Mouse (Mus musculus) forebrain, postnatal 0 days (tissue): ENCODE measurements at regions not wholly inside any gene's neighbourhood (a gene's known extent, or its start where the extent isn't known, plus 50 kb on each side); places are given as distances from the start of the nearest gene placed in this dataset.

Experiments
- ATAC-seq: fragments of 200-750 bp; cut with Nextera tagmentation; 2 replicates; pipeline ENCODE4 v1.8.0; 2017; ENCODE audit warnings: mild to moderate bottlenecking, moderate library complexity
- DNase-seq: peaks from one replicate; pipeline ENCODE4 v3.0.0-alpha.2; 2015
- H3K27ac ChIP-seq: fragments of 300-500 bp; sonication (generic); 2 replicates; pipeline ENCODE4 v1.5.1; 2014; ENCODE audit warnings: low read depth, mild to moderate bottlenecking, antibody characterized with exemption, low read length, moderate library complexity, mixed read lengths
- H3K27me3 ChIP-seq: fragments of 300-500 bp; sonication (generic); 2 replicates; pipeline ENCODE4 v1.6.1; 2014; ENCODE audit warnings: mild to moderate bottlenecking, low read length, mixed read lengths; ENCODE audit not compliant: insufficient read depth
- H3K36me3 ChIP-seq: fragments of 300-500 bp; sonication (generic); 2 replicates; pipeline ENCODE4 v1.6.1; 2014; ENCODE audit warnings: mild to moderate bottlenecking, moderate library complexity; ENCODE audit not compliant: insufficient read depth
- H3K4me1 ChIP-seq: fragments of 300-500 bp; sonication (generic); 2 replicates; pipeline ENCODE4 v1.6.1; 2014; ENCODE audit warnings: antibody characterized with exemption; ENCODE audit not compliant: insufficient read depth
- H3K4me2 ChIP-seq: fragments of 300-500 bp; sonication (generic); 2 replicates; pipeline ENCODE4 v1.6.1; 2014; ENCODE audit warnings: low read depth, mild to moderate bottlenecking, moderate library complexity
- H3K4me3 ChIP-seq: fragments of 300-500 bp; sonication (generic); 2 replicates; pipeline ENCODE4 v1.5.1; 2014; ENCODE audit warnings: low read depth, low read length, mixed read lengths
- H3K9ac ChIP-seq: fragments of 300-500 bp; sonication (generic); 2 replicates; pipeline ENCODE4 v1.6.1; 2014; ENCODE audit warnings: mild to moderate bottlenecking
- H3K9me3 ChIP-seq: fragments of 300-500 bp; sonication (generic); 2 replicates; pipeline ENCODE4 v1.6.1; 2016; ENCODE audit warnings: low read length
- CTCF ChIP-seq: sonication (generic); IDR thresholded peaks from 2 replicates; pipeline ENCODE4 v1.5.1; 2016; ENCODE audit warnings: antibody characterized with exemption, control low read depth, low read depth
- WGBS: fragments of 180-500 bp; shearing (Covaris S2); extraction: QIAGEN DNeasy Blood & Tissue Kit; methylation state at CpG from one replicate; pipeline ENCODE4 v1.1.7; 2014; 5-methylcytosine and 5-hydroxymethylcytosine counted together

GRCm38 (mm10) chr5:120332030-120332429, 99.5 kb upstream of the Lhx5 start:
- Histone ChIP-seq H3K36me3 (no peaks in the 10 kb centered on the region), H3K4me2 (no peak overlapping the region), H3K9ac (no peak overlapping the region), H3K4me3 (no peak overlapping the region), H3K9me3 (no peaks in the 10 kb centered on the region), H3K27ac (no peak overlapping the region), H3K27me3 (peaks cover 5% of the 10 kb centered on the region; the same call in 1 of the 2 replicates), H3K4me1 (no peaks in the 10 kb centered on the region)
- DNase-seq (no peak), ATAC-seq (no peak)
- WGBS = 48% methylated on average over 14 of the region's 14 CpGs
- no peak for TF ChIP-seq CTCF

- H3K9ac ChIP-seq = no peak overlapping the region
- H3K27ac ChIP-seq = no peak overlapping the region
- no peaks in the 10 kb centered on the region for H3K4me1 ChIP-seq
- H3K9me3 ChIP-seq = no peaks in the 10 kb centered on the region
- H3K4me3 ChIP-seq = no peak overlapping the region
- WGBS = 80% methylated on average over 2 of the region's 2 CpGs
- ATAC-seq (no peak), DNase-seq (no peak)
- H3K27me3 ChIP-seq = 0 out of 2 replicates have a peak, but pooled peaks cover 5% of the 10 kb centered on the region
- no peak for TF ChIP-seq CTCF
- no peaks in the 10 kb centered on the region for H3K36me3 ChIP-seq
- H3K4me2 ChIP-seq = no peak overlapping the region
These were observed 92.3 kb upstream of the Lhx5 start for GRCm38 (mm10) chr5:120339162-120339561.

DNA sequence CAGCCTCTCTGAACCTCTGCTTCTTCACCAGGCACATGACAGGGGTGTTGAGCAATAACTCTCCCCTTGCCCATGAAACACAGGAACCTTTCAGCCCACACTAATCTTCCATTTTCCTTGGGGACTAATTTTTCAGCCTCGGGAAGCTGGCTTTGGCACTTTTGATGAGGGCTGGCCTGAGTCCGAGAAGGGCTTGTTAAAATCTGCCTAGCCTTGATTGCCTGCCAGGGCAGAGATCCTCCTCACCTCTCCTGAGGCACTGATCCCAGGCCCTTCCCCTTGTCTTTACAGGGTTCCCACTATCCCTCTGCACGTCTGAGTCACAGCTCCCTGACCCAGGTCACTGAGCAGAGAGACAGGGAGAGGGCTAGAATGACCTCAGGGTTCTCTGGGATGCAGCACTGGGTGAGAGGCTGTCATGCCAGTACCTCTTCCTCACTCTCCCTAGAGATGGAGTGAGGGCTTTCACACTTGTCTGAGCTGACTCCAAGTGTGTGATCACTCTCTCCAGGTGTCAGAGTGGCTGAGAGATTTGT, 90.7 kb upstream of the Lhx5 start:
- H3K4me1 ChIP-seq = no peaks in the 10 kb centered on the region
- H3K9ac ChIP-seq = no peak overlapping the region
- H3K9me3 ChIP-seq = no peaks in the 10 kb centered on the region
- H3K27ac ChIP-seq = no peak overlapping the region
- no peaks in the 10 kb centered on the region for H3K36me3 ChIP-seq
- WGBS = 45% methylated on average over 3 of the region's 3 CpGs
- no peak overlapping the region for H3K4me3 ChIP-seq
- no peak overlapping the region for H3K4me2 ChIP-seq
- ATAC-seq (no peak), DNase-seq (no peak)
- H3K27me3 ChIP-seq = 0 out of 2 replicates have a peak, but pooled peaks cover 2% of the 10 kb centered on the region
- no peak for TF ChIP-seq CTCF

- no peak overlapping the region for H3K4me2 ChIP-seq
- no peaks in the 10 kb centered on the region for H3K36me3 ChIP-seq
- TF ChIP-seq CTCF = no peak
- H3K9me3 ChIP-seq = no peaks in the 10 kb centered on the region
- no peak for DNase-seq
- H3K9ac ChIP-seq = no peak overlapping the region
- no peak overlapping the region for H3K27ac ChIP-seq
- WGBS = 92% methylated on average over 3 of the region's 3 CpGs
- no peaks in the 10 kb centered on the region for H3K27me3 ChIP-seq
- ATAC-seq = no peak
- no peak overlapping the region for H3K4me3 ChIP-seq
- H3K4me1 ChIP-seq = no peaks in the 10 kb centered on the region
These were observed 81.0 kb upstream of the Lhx5 start for GRCm38 (mm10) chr5:120350461-120350860.

- no peak overlapping the region for H3K4me2 ChIP-seq
- H3K9ac ChIP-seq = no peak overlapping the region
- no peak for ATAC-seq
- no peak for DNase-seq
- H3K27me3 ChIP-seq = no peaks in the 10 kb centered on the region
- 75% methylated on average over 5 of the region's 5 CpGs for WGBS
- H3K9me3 ChIP-seq = no peaks in the 10 kb centered on the region
- no peak for TF ChIP-seq CTCF
- no peak overlapping the region for H3K27ac ChIP-seq
- H3K4me3 ChIP-seq = no peak overlapping the region
- H3K36me3 ChIP-seq = no peaks in the 10 kb centered on the region
- no peaks in the 10 kb centered on the region for H3K4me1 ChIP-seq
These were observed 79.7 kb upstream of the Lhx5 start for GRCm38 (mm10) chr5:120351827-120352226.

DNA sequence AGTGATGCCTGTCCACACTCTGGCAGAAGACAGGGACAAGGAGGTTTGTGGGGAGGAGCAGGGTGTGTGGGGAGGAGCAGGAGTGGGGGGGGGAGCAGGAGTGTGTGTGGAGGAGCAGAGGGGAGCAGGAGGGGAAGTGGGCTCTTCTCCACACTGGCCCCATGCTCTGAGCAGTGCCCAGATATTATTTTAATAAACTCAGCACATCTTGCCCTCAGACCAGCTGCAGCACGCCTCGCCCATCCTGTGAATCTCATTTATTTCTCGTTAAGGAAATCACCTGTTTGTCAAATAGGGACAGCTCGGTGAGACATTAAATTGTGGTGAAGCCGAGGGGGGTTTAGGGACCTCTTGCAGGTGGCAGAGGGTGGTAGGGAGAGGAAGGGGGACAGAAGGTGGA, 77.8 kb upstream of the Lhx5 start:
- no peak for TF ChIP-seq CTCF
- Histone ChIP-seq H3K4me3 (no peak overlapping the region), H3K27me3 (no peaks in the 10 kb centered on the region), H3K9ac (no peak overlapping the region), H3K4me2 (no peak overlapping the region), H3K27ac (no peak overlapping the region), H3K9me3 (no peaks in the 10 kb centered on the region), H3K4me1 (no peaks in the 10 kb centered on the region), H3K36me3 (no peaks in the 10 kb centered on the region)
- WGBS = 59% methylated on average over 5 of the region's 5 CpGs
- DNase-seq = no peak
- ATAC-seq = no peak

- Histone ChIP-seq H3K4me1 (no peaks in the 10 kb centered on the region), H3K36me3 (no peaks in the 10 kb centered on the region), H3K9ac (no peak overlapping the region), H3K4me3 (no peak overlapping the region), H3K4me2 (no peak overlapping the region), H3K27me3 (no peaks in the 10 kb centered on the region), H3K9me3 (no peaks in the 10 kb centered on the region), H3K27ac (no peak overlapping the region)
- no peak for TF ChIP-seq CTCF
- ATAC-seq = no peak
- no peak for DNase-seq
- WGBS = 73% methylated on average over 4 of the region's 4 CpGs
These were observed 74.5 kb upstream of the Lhx5 start for GRCm38 (mm10) chr5:120356950-120357349.
